Mouse (Mus musculus) stomach, postnatal 0 days (tissue): ENCODE results near the gene Sp8.

Experiments
- CTCF ChIP-seq: IDR thresholded peaks from 2 replicates; pipeline ENCODE4 v1.5.1; 2016; ENCODE audit warnings: antibody characterized with exemption, low read depth, mild to moderate bottlenecking, moderate library complexity
- EP300 ChIP-seq: optimal IDR thresholded peaks from 2 replicates; pipeline ENCODE3; 2016; ENCODE audit warnings: antibody characterized with exemption

- TF ChIP-seq CTCF (no peak), EP300 (no peak)
These were observed 36.7 kb downstream of the Sp8 start for GRCm38 (mm10) chr12:118882790-118883189.
